Mouse (Mus musculus) cerebellum, adult 2 months (tissue): ENCODE data around the gene Otogl.

ENCODE experiments used
- CTCF ChIP-seq: fragments of 200-500 bp; IDR thresholded peaks from 2 replicates; pipeline ENCODE4 v1.5.1; 2011; ENCODE audit warnings: low read depth, mild to moderate bottlenecking, control low read depth, low read length, moderate library complexity, borderline replicate concordance; ENCODE audit not compliant: insufficient read depth
- POLR2A ChIP-seq: fragments of 200-500 bp; IDR thresholded peaks from 2 replicates; pipeline ENCODE4 v1.6.1; 2011; ENCODE audit warnings: low read length, control low read depth, borderline replicate concordance; ENCODE audit not compliant: insufficient read depth

DNA sequence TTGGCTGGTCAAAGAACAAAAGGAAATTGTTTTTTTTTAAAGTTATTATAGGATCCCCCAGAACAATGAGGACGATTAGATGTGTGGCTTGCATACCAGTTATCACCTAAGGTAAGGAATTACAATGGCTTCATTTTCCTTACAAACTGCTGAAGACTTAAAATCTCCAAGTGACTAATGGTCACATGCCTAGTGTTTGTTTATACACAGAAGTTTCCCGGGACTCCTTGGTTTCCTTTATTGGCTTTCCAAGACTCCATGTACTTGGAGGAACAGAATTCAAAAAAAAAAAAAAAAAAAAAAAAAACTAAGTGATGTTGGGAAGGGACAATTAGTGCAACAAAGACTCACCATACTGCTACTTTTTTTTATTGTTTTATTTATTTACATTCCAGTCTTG lies 11.9 kb upstream of the Otogl start:
- TF ChIP-seq CTCF, result no peak
- TF ChIP-seq POLR2A, result no peak
